Mouse (Mus musculus): Measurements from ENCODE around the gene Fgfr2. TPM values are rescaled to one million over a fixed set of nuclear protein-coding genes. Genes with fewer than 3 reads are reported as not detected.

Fgfr2 gene
- polyA plus RNA-seq, 1 experiment, result 0.17 TPM

GRCm38 (mm10) chr7:131547481-131547880 is 1575.7 kb downstream of the Fgfr2 start:
- TF ChIP-seq MYOG (IDR thresholded peaks at IDR 0.05; ENCODE audit: control insufficient read depth in 1 of 3, insufficient read depth in 1 of 3, insufficient read length in 2 of 3, low read depth in 2 of 3) (no peak), POLR2AphosphoS2 (IDR thresholded peaks at IDR 0.05; ENCODE audit: insufficient read length, low read depth) (no peak), TCF3 (IDR thresholded peaks at IDR 0.05; ENCODE audit: insufficient read length, low read depth) (no peak), USF1 (IDR thresholded peaks at IDR 0.05; ENCODE audit: low read depth) (no peak), MYOD1 (IDR thresholded peaks at IDR 0.05; ENCODE audit: control insufficient read depth in 1 of 3, insufficient read length in 2 of 3, low read depth in 2 of 3) (no peak), MAX (IDR thresholded peaks at IDR 0.05; ENCODE audit: low read depth) (no peak), TCF12 (IDR thresholded peaks at IDR 0.05; ENCODE audit: insufficient read depth, poor library complexity, severe bottlenecking) (no peak), CEBPB (IDR thresholded peaks at IDR 0.05; ENCODE audit: insufficient read depth, poor library complexity, severe bottlenecking) (no peak), POLR2A (IDR thresholded peaks at IDR 0.05; ENCODE audit: insufficient read length, low read depth) (no peak), REST (IDR thresholded peaks at IDR 0.05; ENCODE audit: insufficient read depth, insufficient read length) (no peak), SRF (IDR thresholded peaks at IDR 0.05; ENCODE audit: control insufficient read depth, insufficient read length, low read depth) (no peak), E2F4 (IDR thresholded peaks at IDR 0.05; ENCODE audit: insufficient read depth) (no peak)
- H3K79me2 ChIP-seq (ENCODE audit: control insufficient read depth, insufficient read depth), result no peaks in the 10 kb centered on the region
- peaks cover 85% of the 10 kb centered on the region for H3K27me3 ChIP-seq (ENCODE audit: control insufficient read depth, insufficient read depth, insufficient read length)
- H3K4me2 ChIP-seq (ENCODE audit: low read depth), result no peak overlapping the region
- no peaks in the 10 kb centered on the region for H3K36me3 ChIP-seq (ENCODE audit: control insufficient read depth, insufficient read depth)
- no peak overlapping the region for H3ac ChIP-seq (ENCODE audit: control insufficient read depth, insufficient read length)
- H3K4me3 ChIP-seq, result no peak overlapping the region

- no peak overlapping the region for H3K4me3 ChIP-seq
- H3K79me2 ChIP-seq (ENCODE audit: control insufficient read depth, insufficient read depth), result no peaks in the 10 kb centered on the region
- no peak overlapping the region for H3ac ChIP-seq (ENCODE audit: control insufficient read depth, insufficient read length)
- TF ChIP-seq REST (IDR thresholded peaks at IDR 0.05; ENCODE audit: insufficient read depth, insufficient read length) (no peak), USF1 (IDR thresholded peaks at IDR 0.05; ENCODE audit: low read depth) (no peak), MYOG (IDR thresholded peaks at IDR 0.05; ENCODE audit: control insufficient read depth in 1 of 3, insufficient read depth in 1 of 3, insufficient read length in 2 of 3, low read depth in 2 of 3) (no peak), TCF12 (IDR thresholded peaks at IDR 0.05; ENCODE audit: insufficient read depth, poor library complexity, severe bottlenecking) (no peak), CEBPB (IDR thresholded peaks at IDR 0.05; ENCODE audit: insufficient read depth, poor library complexity, severe bottlenecking) (no peak), MAX (IDR thresholded peaks at IDR 0.05; ENCODE audit: low read depth) (no peak), MYOD1 (IDR thresholded peaks at IDR 0.05; ENCODE audit: control insufficient read depth in 1 of 3, insufficient read length in 2 of 3, low read depth in 2 of 3) (no peak), POLR2A (IDR thresholded peaks at IDR 0.05; ENCODE audit: insufficient read length, low read depth) (no peak), POLR2AphosphoS2 (IDR thresholded peaks at IDR 0.05; ENCODE audit: insufficient read length, low read depth) (no peak)
- no peak overlapping the region for H3K4me2 ChIP-seq (ENCODE audit: low read depth)
- peaks cover 85% of the 10 kb centered on the region for H3K27me3 ChIP-seq (ENCODE audit: control insufficient read depth, insufficient read depth, insufficient read length)
- H3K36me3 ChIP-seq (ENCODE audit: control insufficient read depth, insufficient read depth), result no peaks in the 10 kb centered on the region
Observed at GRCm38 (mm10) chr7:131546423-131546822, 1576.7 kb downstream of the Fgfr2 start.

- H3K27me3 ChIP-seq (ENCODE audit: control insufficient read depth, insufficient read depth, insufficient read length), result peaks cover 85% of the 10 kb centered on the region
- no peaks in the 10 kb centered on the region for H3K79me2 ChIP-seq (ENCODE audit: control insufficient read depth, insufficient read depth)
- no peak overlapping the region for H3K4me2 ChIP-seq (ENCODE audit: low read depth)
- no peaks in the 10 kb centered on the region for H3K36me3 ChIP-seq (ENCODE audit: control insufficient read depth, insufficient read depth)
- no peak for TF ChIP-seq USF1 (IDR thresholded peaks at IDR 0.05; ENCODE audit: low read depth)
- no peak for TF ChIP-seq MYOD1 (IDR thresholded peaks at IDR 0.05; ENCODE audit: control insufficient read depth in 1 of 3, insufficient read length in 2 of 3, low read depth in 2 of 3)
- TF ChIP-seq TCF12 (IDR thresholded peaks at IDR 0.05; ENCODE audit: insufficient read depth, poor library complexity, severe bottlenecking), result no peak
- no peak for TF ChIP-seq CEBPB (IDR thresholded peaks at IDR 0.05; ENCODE audit: insufficient read depth, poor library complexity, severe bottlenecking)
- TF ChIP-seq SRF (IDR thresholded peaks at IDR 0.05; ENCODE audit: control insufficient read depth, insufficient read length, low read depth), result no peak
- TF ChIP-seq POLR2AphosphoS2 (IDR thresholded peaks at IDR 0.05; ENCODE audit: insufficient read length, low read depth), result no peak
- TF ChIP-seq E2F4 (IDR thresholded peaks at IDR 0.05; ENCODE audit: insufficient read depth), result no peak
- TF ChIP-seq POLR2A (IDR thresholded peaks at IDR 0.05; ENCODE audit: insufficient read length, low read depth), result no peak
- TF ChIP-seq REST (IDR thresholded peaks at IDR 0.05; ENCODE audit: insufficient read depth, insufficient read length), result no peak
- TF ChIP-seq MYOG (IDR thresholded peaks at IDR 0.05; ENCODE audit: control insufficient read depth in 1 of 3, insufficient read depth in 1 of 3, insufficient read length in 2 of 3, low read depth in 2 of 3), result no peak
- no peak for TF ChIP-seq TCF3 (IDR thresholded peaks at IDR 0.05; ENCODE audit: insufficient read length, low read depth)
- no peak for TF ChIP-seq MAX (IDR thresholded peaks at IDR 0.05; ENCODE audit: low read depth)
- H3K4me3 ChIP-seq, result no peak overlapping the region
- H3ac ChIP-seq (ENCODE audit: control insufficient read depth, insufficient read length), result no peak overlapping the region
Observed at GRCm38 (mm10) chr7:131545701-131546385, 1577.3 kb downstream of the Fgfr2 start.

GRCm38 (mm10) chr7:131544871-131545270 is 1578.3 kb downstream of the Fgfr2 start:
- H3K79me2 ChIP-seq (ENCODE audit: control insufficient read depth, insufficient read depth), result no peaks in the 10 kb centered on the region
- no peak overlapping the region for H3K4me2 ChIP-seq (ENCODE audit: low read depth)
- no peak for TF ChIP-seq MAX (IDR thresholded peaks at IDR 0.05; ENCODE audit: low read depth)
- no peak for TF ChIP-seq TCF3 (IDR thresholded peaks at IDR 0.05; ENCODE audit: insufficient read length, low read depth)
- no peak for TF ChIP-seq POLR2A (IDR thresholded peaks at IDR 0.05; ENCODE audit: insufficient read length, low read depth)
- no peak for TF ChIP-seq POLR2AphosphoS2 (IDR thresholded peaks at IDR 0.05; ENCODE audit: insufficient read length, low read depth)
- H3K36me3 ChIP-seq (ENCODE audit: control insufficient read depth, insufficient read depth), result no peaks in the 10 kb centered on the region
- H3ac ChIP-seq (ENCODE audit: control insufficient read depth, insufficient read length), result no peak overlapping the region
- H3K4me3 ChIP-seq, result no peak overlapping the region
- H3K27me3 ChIP-seq (ENCODE audit: control insufficient read depth, insufficient read depth, insufficient read length), result peaks cover 89% of the 10 kb centered on the region
